In the genomic region with DNA sequence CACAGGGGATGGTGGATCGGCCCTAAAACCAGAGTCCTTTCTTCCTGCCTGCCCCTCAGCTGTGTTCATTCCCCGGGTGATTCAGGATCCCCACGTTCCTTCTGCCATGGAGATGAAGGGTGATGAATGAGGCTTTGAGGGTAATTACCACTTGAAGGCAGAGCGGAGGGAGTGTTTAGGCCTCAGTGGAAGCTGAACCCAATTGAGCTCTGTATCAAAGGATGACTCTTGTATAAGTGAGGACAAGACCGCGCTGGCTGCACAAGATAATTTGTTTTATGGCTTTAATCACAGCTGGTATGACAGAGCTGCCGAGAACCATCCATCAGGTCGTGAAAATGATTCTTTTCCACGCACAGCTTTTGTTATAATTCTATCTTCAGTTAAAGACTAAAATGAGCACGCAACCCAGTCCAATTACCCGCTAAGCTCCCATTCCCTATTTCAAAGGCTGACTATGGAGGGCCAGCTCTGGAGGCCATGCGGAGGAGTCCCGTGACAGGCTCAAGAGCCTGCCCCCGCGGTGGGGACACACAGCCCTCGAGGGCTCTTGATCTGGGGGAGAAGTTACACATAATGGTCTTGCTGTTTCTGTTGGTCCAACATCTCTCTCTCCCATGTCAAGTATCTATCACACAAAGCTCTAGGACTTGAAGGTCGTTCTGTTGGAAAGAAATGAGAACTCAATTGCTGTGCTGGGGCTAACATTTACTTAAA, we compare ENCODE assay signal across 20 mouse cellular contexts.
DNase-seq lines count a peak whose midpoint lies in the region; ATAC-seq lines count a peak whose summit lies in the region.
"Had no signal": no experiment of that assay in that cellular context is flagged by ENCODE, and none has a peak within 500 bp of the region (broad histone marks: within the 10 kb centered on the region; RNA-seq: fewer than 3 reads in every experiment).

No protein-coding gene starts in this region.

- H3K4me3 ChIP-seq in forebrain, embryonic 12.5 days (replicated peaks), result no peak overlapping the region
- no peak overlapping the region for H3K4me3 ChIP-seq in forebrain, embryonic 16.5 days (replicated peaks; ENCODE audit: low read length)
- H3K4me3 ChIP-seq in hindbrain, embryonic 14.5 days (replicated peaks; ENCODE audit: low read length), result no peak overlapping the region
- no peak overlapping the region for H3K4me3 ChIP-seq in hindbrain, embryonic 12.5 days
- H3K4me3 ChIP-seq in neural tube, embryonic 13.5 days, result no peak overlapping the region
- H3K4me3 ChIP-seq: embryonic facial prominence, embryonic 15.5 days; heart, adult 2 months; limb, embryonic 15.5 days; lung, embryonic 15.5 days; midbrain, embryonic 12.5 days had no signal

- 51% methylated on average over 17 of the region's 17 CpGs for WGBS in forebrain, embryonic 12.5 days
- WGBS in forebrain, embryonic 16.5 days, result 46% methylated on average over 17 of the region's 17 CpGs
- WGBS in hindbrain, embryonic 14.5 days, result 54% methylated on average over 17 of the region's 17 CpGs
- WGBS in hindbrain, embryonic 12.5 days, result 65% methylated on average over 17 of the region's 17 CpGs
- 42% methylated on average over 17 of the region's 17 CpGs for WGBS in neural tube, embryonic 13.5 days

- H3K27me3 ChIP-seq in forebrain, embryonic 12.5 days, result no peaks in the 10 kb centered on the region
- H3K27me3 ChIP-seq in forebrain, embryonic 16.5 days (replicated peaks; ENCODE audit: control insufficient read depth, insufficient read depth, low read length), result no peaks in the 10 kb centered on the region
- no peaks in the 10 kb centered on the region for H3K27me3 ChIP-seq in hindbrain, embryonic 14.5 days (ENCODE audit: control insufficient read depth, insufficient read depth, low read length)
- H3K27me3 ChIP-seq in hindbrain, embryonic 12.5 days, result no peaks in the 10 kb centered on the region
- H3K27me3 ChIP-seq in neural tube, embryonic 13.5 days, result no peaks in the 10 kb centered on the region
- H3K27me3 ChIP-seq: embryonic facial prominence, embryonic 15.5 days; limb, embryonic 15.5 days; lung, embryonic 15.5 days; midbrain, embryonic 12.5 days had no signal

- no peaks in the 10 kb centered on the region for H3K9me3 ChIP-seq in forebrain, embryonic 12.5 days
- no peaks in the 10 kb centered on the region for H3K9me3 ChIP-seq in forebrain, embryonic 16.5 days (ENCODE audit: control insufficient read depth, low read length)
- no peaks in the 10 kb centered on the region for H3K9me3 ChIP-seq in hindbrain, embryonic 14.5 days (ENCODE audit: control insufficient read depth, low read length)
- no peaks in the 10 kb centered on the region for H3K9me3 ChIP-seq in hindbrain, embryonic 12.5 days (replicated peaks)
- H3K9me3 ChIP-seq in neural tube, embryonic 13.5 days, result no peaks in the 10 kb centered on the region
- H3K9me3 ChIP-seq: embryonic facial prominence, embryonic 15.5 days; limb, embryonic 15.5 days; lung, embryonic 15.5 days; midbrain, embryonic 12.5 days had no signal

- no peaks in the 10 kb centered on the region for H3K36me3 ChIP-seq in forebrain, embryonic 12.5 days (replicated peaks)
- no peaks in the 10 kb centered on the region for H3K36me3 ChIP-seq in forebrain, embryonic 16.5 days (ENCODE audit: control insufficient read depth, insufficient read depth)
- H3K36me3 ChIP-seq in hindbrain, embryonic 14.5 days (replicated peaks; ENCODE audit: control insufficient read depth, insufficient read depth), result no peaks in the 10 kb centered on the region
- no peaks in the 10 kb centered on the region for H3K36me3 ChIP-seq in hindbrain, embryonic 12.5 days
- H3K36me3 ChIP-seq in neural tube, embryonic 13.5 days, result no peaks in the 10 kb centered on the region
- H3K36me3 ChIP-seq: embryonic facial prominence, embryonic 15.5 days; limb, embryonic 15.5 days; lung, embryonic 15.5 days; midbrain, embryonic 12.5 days had no signal

- no peak overlapping the region for H3K9ac ChIP-seq in forebrain, embryonic 12.5 days
- H3K9ac ChIP-seq in forebrain, embryonic 16.5 days (replicated peaks; ENCODE audit: low read depth, low read length), result no peak overlapping the region
- H3K9ac ChIP-seq in hindbrain, embryonic 14.5 days, result no peak overlapping the region
- no peak overlapping the region for H3K9ac ChIP-seq in hindbrain, embryonic 12.5 days
- H3K9ac ChIP-seq in neural tube, embryonic 13.5 days, result no peak overlapping the region
- H3K9ac ChIP-seq: embryonic facial prominence, embryonic 15.5 days; limb, embryonic 15.5 days; liver, embryonic 14.5 days; lung, embryonic 15.5 days; midbrain, embryonic 12.5 days had no signal

- peaks cover 9% of the 10 kb centered on the region; the same call in 1 of the 2 replicates for H3K4me1 ChIP-seq in forebrain, embryonic 12.5 days
- H3K4me1 ChIP-seq in forebrain, embryonic 16.5 days (replicated peaks; ENCODE audit: control insufficient read depth, insufficient read depth, low read length), result no peaks in the 10 kb centered on the region
- no peaks in the 10 kb centered on the region for H3K4me1 ChIP-seq in hindbrain, embryonic 14.5 days (replicated peaks; ENCODE audit: control insufficient read depth, insufficient read depth, low read length)
- H3K4me1 ChIP-seq in hindbrain, embryonic 12.5 days, result peaks cover 4% of the 10 kb centered on the region; the same call in 1 of the 2 replicates
- H3K4me1 ChIP-seq in neural tube, embryonic 13.5 days (replicated peaks), result peaks cover 6% of the 10 kb centered on the region
- H3K4me1 ChIP-seq: embryonic facial prominence, embryonic 15.5 days; limb, embryonic 15.5 days; lung, embryonic 15.5 days had no signal

- ATAC-seq in forebrain, embryonic 12.5 days (ENCODE audit: low FRiP score), result peak; percentile 33; the same call in 1 of the 2 replicates
- no peak; the same call in 1 of the 2 replicates for ATAC-seq in forebrain, embryonic 16.5 days
- peak; percentile 48; the same call in 1 of the 2 replicates for ATAC-seq in hindbrain, embryonic 14.5 days (ENCODE audit: low FRiP score)
- ATAC-seq in hindbrain, embryonic 12.5 days (ENCODE audit: low FRiP score), result no peak
- ATAC-seq in neural tube, embryonic 13.5 days (ENCODE audit: low read depth), result peak; percentile 36; the same call in 1 of the 2 replicates
- ATAC-seq: activated CD4-positive, CD25-positive, alpha-beta regulatory T cell, adult 4 months; inflammation-experienced regulatory T-cells, adult 6 months had no signal

- no peak overlapping the region for H3K4me2 ChIP-seq in forebrain, embryonic 12.5 days
- H3K4me2 ChIP-seq in forebrain, embryonic 16.5 days (ENCODE audit: low read length), result no peak overlapping the region
- H3K4me2 ChIP-seq in hindbrain, embryonic 14.5 days (replicated peaks), result no peak overlapping the region
- no peak overlapping the region for H3K4me2 ChIP-seq in hindbrain, embryonic 12.5 days (replicated peaks)
- H3K4me2 ChIP-seq in neural tube, embryonic 13.5 days, result no peak overlapping the region
- H3K4me2 ChIP-seq: embryonic facial prominence, embryonic 15.5 days; limb, embryonic 15.5 days; lung, embryonic 15.5 days; midbrain, embryonic 12.5 days had no signal

- no peak for DNase-seq in hindbrain, embryonic 14.5 days (ENCODE audit: low spot score)
- DNase-seq in neural tube, embryonic 10.5 days (ENCODE audit: extremely low spot score, low spot score), result no peak
- no peak for DNase-seq in layer of hippocampus, postnatal 25 days (ENCODE audit: extremely low spot score in 1 of 2, low spot score in 1 of 2)
- DNase-seq in right cerebral cortex, postnatal 4 days, result no peak
- DNase-seq: adrenal gland, postnatal 10 days; kidney, adult 2 months; spleen, adult 18-20 months had no signal

- no peak overlapping the region for H3K27ac ChIP-seq in forebrain, embryonic 12.5 days
- no peak overlapping the region for H3K27ac ChIP-seq in forebrain, embryonic 16.5 days (ENCODE audit: low read length)
- H3K27ac ChIP-seq in hindbrain, embryonic 14.5 days, result no peak overlapping the region
- no peak overlapping the region for H3K27ac ChIP-seq in hindbrain, embryonic 12.5 days
- no peak overlapping the region for H3K27ac ChIP-seq in neural tube, embryonic 13.5 days (replicated peaks)
- H3K27ac ChIP-seq: embryonic facial prominence, embryonic 15.5 days; heart, adult 2 months; kidney, postnatal 0 days; limb, embryonic 15.5 days; liver, embryonic 14.5 days; lung, embryonic 15.5 days; midbrain, embryonic 12.5 days had no signal

Comparison
In these comparisons a context has a peak if more than half of its experiments do, and no peak if none do; other contexts are left out.
1. ATAC-seq: peak in forebrain, embryonic 12.5 days (single experiment), hindbrain, embryonic 14.5 days (single experiment) and neural tube, embryonic 13.5 days (single experiment); none in forebrain, embryonic 16.5 days (single experiment) and hindbrain, embryonic 12.5 days (single experiment).